Mouse (Mus musculus) intestine, embryonic 15.5 days (tissue): Measurements from ENCODE around the gene Fstl3. TPM values are rescaled to one million over a fixed set of nuclear protein-coding genes. Genes with fewer than 3 reads are reported as not detected.

Experiments used
- ATAC-seq: fragments of 200-750 bp; cut with Nextera tagmentation; 2 replicates; pipeline ENCODE4 v1.8.0; 2017; ENCODE audit warnings: moderate TSS enrichment, moderate library complexity
- H3K27ac ChIP-seq: fragments of 300-500 bp; sonication (generic); 2 replicates; pipeline ENCODE4 v1.5.1; 2015; ENCODE audit warnings: mild to moderate bottlenecking, inconsistent platforms
- H3K27me3 ChIP-seq: fragments of 300-500 bp; sonication (generic); replicated peaks from 2 replicates; pipeline ENCODE4 v1.6.1; 2015; ENCODE audit warnings: inconsistent platforms
- H3K36me3 ChIP-seq: fragments of 300-500 bp; sonication (generic); 2 replicates; pipeline ENCODE4 v1.6.1; 2015; ENCODE audit warnings: inconsistent platforms
- H3K4me1 ChIP-seq: fragments of 300-500 bp; sonication (generic); replicated peaks from 2 replicates; pipeline ENCODE4 v1.6.1; 2015; ENCODE audit warnings: inconsistent platforms
- H3K4me2 ChIP-seq: fragments of 300-500 bp; sonication (generic); replicated peaks from 2 replicates; pipeline ENCODE4 v1.6.1; 2015; ENCODE audit warnings: mild to moderate bottlenecking, inconsistent platforms
- H3K4me3 ChIP-seq: fragments of 300-500 bp; sonication (generic); replicated peaks from 2 replicates; pipeline ENCODE4 v1.5.1; 2015; ENCODE audit warnings: inconsistent platforms
- H3K9ac ChIP-seq: fragments of 300-500 bp; sonication (generic); 2 replicates; pipeline ENCODE4 v1.6.1; 2015; ENCODE audit warnings: inconsistent platforms
- H3K9me3 ChIP-seq: fragments of 300-500 bp; sonication (generic); 2 replicates; pipeline ENCODE4 v1.6.1; 2016; ENCODE audit warnings: inconsistent platforms
- WGBS: fragments of 180-500 bp; shearing (Covaris S2); methylation state at CpG from one replicate; pipeline ENCODE4 v1.1.7; 2015; 5-methylcytosine and 5-hydroxymethylcytosine counted together
- polyA plus RNA-seq: library from polyadenylated mRNA; unstranded; fragments of >200 nt; fragmentation: Nextera tagmentation; extraction: Ambion mirVana; gene quantifications from 2 replicates; pipeline ENCODE4 v1.2.1, GENCODE M21; 2015

The Fstl3 gene
- polyA plus RNA-seq, 1 experiment from 2014 or later = 14.0 TPM

DNA sequence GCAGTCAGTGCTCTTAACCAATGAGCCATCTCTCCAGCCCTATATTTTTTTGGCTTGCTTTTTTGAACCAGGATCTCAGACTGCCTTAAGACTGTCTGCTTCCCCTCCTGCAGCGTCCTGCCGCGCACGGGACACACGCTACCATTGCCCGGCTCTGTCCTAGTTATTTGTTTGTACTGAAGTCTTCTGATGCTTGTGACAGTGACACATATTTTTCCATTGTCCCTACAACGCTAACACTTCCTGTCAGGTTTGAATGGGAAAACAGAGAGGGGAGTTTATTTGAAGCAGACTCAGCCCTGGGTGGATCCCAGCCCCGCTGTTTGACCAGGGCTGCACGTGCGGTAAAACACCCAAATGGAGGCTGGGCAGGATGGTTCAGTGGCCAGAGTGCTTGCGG, 31.7 kb downstream of the Fstl3 start:
- H3K36me3 ChIP-seq = 0 out of 2 replicates have a peak, but pooled peaks cover 6% of the 10 kb centered on the region
- no peaks in the 10 kb centered on the region for H3K27me3 ChIP-seq
- H3K4me1 ChIP-seq = peaks cover 33% of the 10 kb centered on the region
- no peak overlapping the region for H3K4me3 ChIP-seq
- H3K27ac ChIP-seq = no peak overlapping the region
- no peaks in the 10 kb centered on the region for H3K9me3 ChIP-seq
- 90% methylated on average over 11 of the region's 11 CpGs for WGBS
- H3K4me2 ChIP-seq = no peak overlapping the region
- no peak overlapping the region for H3K9ac ChIP-seq
- no peak for ATAC-seq

DNA sequence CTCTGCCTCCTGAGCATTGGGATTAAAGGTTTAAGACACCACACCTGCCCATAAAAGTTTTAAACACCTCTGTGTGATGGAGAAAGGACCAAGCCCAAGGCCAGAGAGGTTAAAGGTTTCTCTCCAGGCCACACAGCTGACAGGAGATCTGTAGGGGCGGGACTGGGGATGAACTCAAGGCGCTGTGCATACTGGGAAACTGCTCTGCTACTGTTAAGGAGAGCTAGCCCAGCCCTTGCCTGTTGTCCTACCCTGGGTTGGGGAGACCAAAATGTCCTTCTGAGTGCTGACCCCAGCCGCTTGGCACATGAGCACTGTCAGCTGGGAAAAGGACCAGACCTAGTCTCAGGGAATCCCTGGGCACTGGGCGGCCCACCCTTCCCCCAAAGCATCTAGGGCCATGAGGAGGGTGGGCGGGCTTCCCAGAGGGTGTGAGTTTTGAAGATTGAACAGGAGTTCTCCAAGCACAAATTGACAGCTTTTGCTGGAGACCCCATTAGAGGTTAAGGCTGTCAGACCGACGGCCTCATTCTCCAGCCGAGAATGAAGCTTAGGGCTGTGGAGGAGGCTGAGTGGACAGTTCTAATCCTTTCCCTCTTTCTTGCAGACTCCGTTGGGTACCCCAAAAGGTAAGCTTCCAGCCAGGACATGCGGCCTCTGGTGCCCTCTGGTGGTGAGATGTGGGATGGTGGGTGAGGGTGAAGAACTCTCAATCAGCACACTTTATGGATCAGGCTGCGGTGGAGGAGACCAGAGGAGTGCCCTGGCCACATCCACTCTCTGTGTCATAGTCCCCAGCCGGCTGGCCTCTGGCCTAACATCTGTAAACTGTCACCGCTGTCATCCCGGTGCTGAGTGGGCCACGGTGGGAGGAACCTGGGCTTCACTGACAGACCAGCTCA, 34.9 kb downstream of the Fstl3 start:
- H3K36me3 ChIP-seq = 0 out of 2 replicates have a peak, but pooled peaks cover 17% of the 10 kb centered on the region
- H3K27me3 ChIP-seq = no peaks in the 10 kb centered on the region
- WGBS = 35% methylated on average over 15 of the region's 15 CpGs
- no peak overlapping the region for H3K4me2 ChIP-seq
- no peak overlapping the region for H3K4me3 ChIP-seq
- no peak overlapping the region for H3K9ac ChIP-seq
- H3K9me3 ChIP-seq = no peaks in the 10 kb centered on the region
- ATAC-seq = peak; percentile 25
- H3K4me1 ChIP-seq = peaks cover 18% of the 10 kb centered on the region; the same call in 1 of the 2 replicates
- no peak overlapping the region for H3K27ac ChIP-seq

DNA sequence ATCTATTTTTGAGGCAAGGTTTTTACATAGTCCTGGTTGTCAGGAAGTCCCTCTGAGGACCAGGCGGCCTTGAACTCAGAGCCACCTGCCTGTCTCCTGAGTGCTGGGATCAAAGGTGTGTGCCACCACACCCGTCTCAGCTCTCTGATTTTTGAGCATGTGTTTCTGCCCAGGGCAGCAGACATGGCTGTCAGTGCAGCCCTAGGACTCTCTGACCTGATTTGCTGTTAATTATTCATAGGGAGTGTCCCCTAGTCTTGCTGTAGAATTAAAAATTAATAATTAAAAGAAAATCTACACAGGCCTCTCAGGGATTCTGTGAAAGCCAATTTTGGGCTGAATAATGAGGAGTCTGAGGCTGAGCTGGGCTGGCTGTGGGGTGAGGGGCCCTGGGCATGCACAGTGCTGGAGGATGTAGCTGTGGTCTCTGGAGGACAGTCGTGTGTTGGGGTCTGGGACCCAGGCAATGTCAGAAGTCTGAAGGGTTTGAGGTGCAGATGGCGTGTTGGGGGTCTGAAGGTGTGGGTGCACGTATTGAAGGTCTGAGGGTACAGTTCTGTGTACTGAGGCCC, 37.3 kb downstream of the Fstl3 start:
- ATAC-seq = peak; percentile 57
- 77% methylated on average over 5 of the region's 5 CpGs for WGBS
- H3K9ac ChIP-seq = 0 out of 2 replicates have a peak overlapping the region, but pooled peaks have one; percentile 11

DNA sequence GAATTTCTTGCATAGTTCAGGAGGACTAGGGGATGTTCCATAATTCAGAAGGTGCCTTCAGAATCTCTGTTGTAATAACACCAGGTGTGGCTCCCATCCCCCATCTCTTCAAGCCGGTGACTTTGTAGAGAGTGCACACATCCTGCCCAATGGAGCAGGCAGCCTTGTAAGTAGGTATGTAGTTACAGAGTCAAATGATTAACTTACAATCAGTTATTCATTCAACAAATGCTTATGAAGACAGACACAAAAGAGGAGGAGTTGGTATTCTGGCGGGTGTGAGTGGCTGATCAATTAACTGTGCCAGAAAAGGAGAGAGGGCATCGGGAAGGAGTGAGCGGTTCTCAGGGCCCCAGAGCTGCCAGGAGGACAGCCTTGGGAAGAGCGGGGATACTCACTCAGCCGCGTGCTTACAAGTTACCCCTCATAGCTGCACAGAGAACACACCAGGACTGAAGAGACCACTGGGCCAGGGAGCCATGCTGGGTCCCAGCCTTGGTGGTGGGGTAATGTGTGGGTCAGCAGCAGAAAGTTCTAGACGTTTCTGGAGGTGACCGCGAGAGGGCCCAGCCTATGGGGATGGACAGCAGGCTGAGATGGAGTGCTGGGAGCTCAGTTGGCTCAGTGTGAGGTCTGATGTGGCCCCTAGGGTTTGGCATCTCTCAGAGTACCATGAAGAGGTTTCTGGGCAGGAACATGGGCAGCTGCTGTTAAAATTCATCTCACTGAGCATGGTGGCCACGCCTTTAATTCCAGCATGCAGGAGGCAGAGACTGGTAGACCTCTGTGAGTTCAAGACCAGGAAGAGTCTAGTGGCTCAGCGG, 38.8 kb downstream of the Fstl3 start:
- Histone ChIP-seq H3K4me1 (peaks cover 38% of the 10 kb centered on the region), H3K27me3 (no peaks in the 10 kb centered on the region), H3K4me3 (no peak overlapping the region), H3K9me3 (no peaks in the 10 kb centered on the region), H3K9ac (no peak overlapping the region; the same call in 1 of the 2 replicates), H3K27ac (no peak overlapping the region), H3K4me2 (no peak overlapping the region), H3K36me3 (0 out of 2 replicates have a peak, but pooled peaks cover 16% of the 10 kb centered on the region)
- ATAC-seq = no peak
- WGBS = 83% methylated on average over 12 of the region's 12 CpGs

More for the DNA sequence above, 37.3 kb downstream of the Fstl3 start:
- Histone ChIP-seq H3K4me3 (no peak overlapping the region), H3K27ac (0 out of 2 replicates have a peak overlapping the region, but pooled peaks have one; percentile 28), H3K27me3 (no peaks in the 10 kb centered on the region), H3K4me2 (0 out of 2 replicates have a peak overlapping the region, but pooled peaks have one; percentile 11), H3K36me3 (0 out of 2 replicates have a peak, but pooled peaks cover 18% of the 10 kb centered on the region), H3K4me1 (peaks cover 27% of the 10 kb centered on the region; the same call in 1 of the 2 replicates), H3K9me3 (no peaks in the 10 kb centered on the region)

DNA sequence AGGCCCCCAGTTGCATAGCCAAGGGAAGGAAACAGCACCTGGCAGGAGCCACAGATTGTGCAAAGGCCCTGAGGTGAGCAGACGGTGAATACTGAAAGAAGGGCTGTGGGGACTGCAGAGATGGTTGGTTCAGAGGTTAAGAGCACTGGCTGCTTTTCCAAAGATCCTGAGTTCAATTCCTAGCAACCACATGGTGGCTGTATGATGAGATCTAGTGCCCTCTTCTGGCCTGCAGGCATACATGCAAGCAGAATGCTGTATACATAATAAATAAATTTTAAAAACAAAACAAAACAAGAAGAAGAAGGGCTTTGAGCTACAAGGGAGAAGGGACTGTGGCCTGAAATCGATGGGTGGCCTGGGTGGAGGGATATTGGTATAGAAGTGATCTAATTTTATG, 40.0 kb downstream of the Fstl3 start:
- no peak for ATAC-seq
- Histone ChIP-seq H3K9me3 (no peaks in the 10 kb centered on the region), H3K4me2 (no peak overlapping the region), H3K4me1 (peaks cover 33% of the 10 kb centered on the region), H3K27me3 (no peaks in the 10 kb centered on the region), H3K9ac (no peak overlapping the region), H3K27ac (no peak overlapping the region), H3K36me3 (0 out of 2 replicates have a peak, but pooled peaks cover 16% of the 10 kb centered on the region), H3K4me3 (no peak overlapping the region)
- WGBS = 75% methylated on average over 2 of the region's 2 CpGs

DNA sequence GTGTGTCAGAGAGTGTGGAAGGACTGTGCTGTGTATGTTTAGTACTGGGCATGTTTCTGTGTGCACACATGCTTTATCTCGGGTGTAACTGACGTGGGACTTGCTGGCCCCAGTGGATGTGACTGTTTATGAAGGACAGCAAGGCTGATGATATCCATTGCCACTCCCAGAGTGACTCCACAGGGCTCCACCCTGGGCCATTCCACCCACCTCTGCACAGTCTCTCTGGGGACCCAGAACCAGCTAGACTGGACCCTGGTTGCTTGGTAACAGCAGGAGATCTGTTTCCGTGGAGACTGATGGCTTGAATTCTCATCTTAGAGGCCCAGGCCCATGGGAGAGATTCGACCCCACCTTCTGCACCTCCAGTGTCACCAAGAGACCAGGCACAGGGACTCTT, 41.2 kb downstream of the Fstl3 start:
- no peaks in the 10 kb centered on the region for H3K27me3 ChIP-seq
- H3K27ac ChIP-seq = no peak overlapping the region
- H3K4me3 ChIP-seq = no peak overlapping the region
- no peak overlapping the region for H3K9ac ChIP-seq
- H3K4me1 ChIP-seq = peaks cover 36% of the 10 kb centered on the region
- H3K4me2 ChIP-seq = no peak overlapping the region
- WGBS = 55% methylated on average over 4 of the region's 4 CpGs
- no peak for ATAC-seq
- H3K9me3 ChIP-seq = no peaks in the 10 kb centered on the region
- 0 out of 2 replicates have a peak, but pooled peaks cover 14% of the 10 kb centered on the region for H3K36me3 ChIP-seq

DNA sequence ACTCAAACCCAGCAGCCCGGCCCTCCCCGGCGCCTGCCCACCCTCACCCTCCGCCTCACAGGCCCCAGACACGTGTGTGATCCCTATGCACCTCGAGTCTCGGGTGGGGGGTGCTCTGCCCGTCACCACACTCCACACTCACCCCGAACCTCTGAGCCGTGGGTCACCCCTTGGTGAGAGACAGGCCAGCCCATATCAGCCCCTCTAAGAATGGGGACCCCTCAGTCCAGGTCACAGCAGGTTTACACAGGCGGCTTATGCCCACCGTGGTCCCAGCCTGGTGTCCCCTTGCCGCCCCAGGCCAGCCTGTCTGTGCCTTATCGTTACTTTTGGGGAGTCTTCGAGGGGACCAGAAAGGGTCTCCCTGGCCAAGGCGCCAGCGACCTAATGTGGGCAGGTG, 42.5 kb downstream of the Fstl3 start:
- H3K4me2 ChIP-seq = no peak overlapping the region
- 94% methylated on average over 17 of the region's 17 CpGs for WGBS
- H3K9me3 ChIP-seq = no peaks in the 10 kb centered on the region
- no peak overlapping the region for H3K9ac ChIP-seq
- H3K27me3 ChIP-seq = no peaks in the 10 kb centered on the region
- no peak overlapping the region for H3K4me3 ChIP-seq
- no peak for ATAC-seq
- no peak overlapping the region for H3K27ac ChIP-seq
- H3K4me1 ChIP-seq = peaks cover 33% of the 10 kb centered on the region
- 0 out of 2 replicates have a peak, but pooled peaks cover 14% of the 10 kb centered on the region for H3K36me3 ChIP-seq

DNA sequence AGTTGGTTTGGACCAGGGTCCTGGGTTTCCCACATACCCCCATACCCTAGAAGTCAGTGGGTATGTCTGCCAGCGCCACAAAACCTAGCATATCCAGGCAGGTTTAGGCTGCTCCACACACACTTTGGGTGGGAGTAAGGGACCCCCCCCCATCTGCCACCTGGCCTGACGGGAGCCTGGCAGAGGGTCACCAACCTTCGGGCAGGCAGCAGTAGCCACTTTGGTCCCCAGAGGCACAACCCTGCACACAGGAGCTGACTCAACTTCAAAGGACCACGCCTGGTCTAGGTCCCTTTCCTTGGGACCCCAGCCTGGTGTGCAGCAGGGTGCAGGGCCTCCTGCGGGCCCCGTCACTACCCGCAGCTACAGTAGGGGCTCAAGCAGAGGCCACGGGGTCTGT, 43.2 kb downstream of the Fstl3 start:
- no peaks in the 10 kb centered on the region for H3K27me3 ChIP-seq
- H3K9ac ChIP-seq = no peak overlapping the region

DNA sequence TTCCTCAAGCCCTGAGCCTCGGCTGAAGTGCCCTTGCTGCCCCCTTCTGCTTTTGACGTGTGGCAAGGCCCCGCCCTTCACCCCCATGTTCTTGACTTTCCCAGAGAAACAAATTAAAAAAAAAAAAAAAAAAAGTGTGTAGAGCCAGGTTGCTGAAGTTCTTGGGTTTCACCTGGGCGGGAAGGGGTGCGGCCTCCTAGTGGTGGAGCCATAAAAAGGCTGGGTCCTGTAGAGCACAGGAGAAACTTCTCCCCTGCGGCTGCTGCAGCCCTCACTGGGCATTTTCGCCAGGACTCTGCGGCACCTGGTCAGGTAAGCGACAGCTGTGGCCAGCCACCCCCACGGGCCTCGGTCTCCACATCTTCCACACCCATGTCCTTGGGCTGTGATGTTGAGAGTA, 43.7 kb downstream of the Fstl3 start, which contains the start of gene Misp:
TSS of gene Misp (plus strand) at position 208 of the 400 bp plus-strand sequence.
- Histone ChIP-seq H3K27ac (peak within 1 kb of the TSS; percentile 78), H3K9me3 (no peaks in the 10 kb centered on the region), H3K9ac (peak within 1 kb of the TSS; percentile 57), H3K27me3 (no peaks in the 10 kb centered on the region), H3K4me3 (peak within 1 kb of the TSS; percentile 34), H3K36me3 (0 out of 2 replicates have a peak, but pooled peaks cover 11% of the 10 kb centered on the region), H3K4me1 (peaks cover 29% of the 10 kb centered on the region), H3K4me2 (peak within 1 kb of the TSS; percentile 56)
- ATAC-seq = peak; percentile 5; the same call in 1 of the 2 replicates
- WGBS = 42% methylated on average over 11 of the region's 11 CpGs

More for the DNA sequence above, 43.2 kb downstream of the Fstl3 start:
- no peak for ATAC-seq
- Histone ChIP-seq H3K36me3 (0 out of 2 replicates have a peak, but pooled peaks cover 14% of the 10 kb centered on the region), H3K4me3 (no peak overlapping the region), H3K4me1 (peaks cover 31% of the 10 kb centered on the region), H3K9me3 (no peaks in the 10 kb centered on the region), H3K27ac (peak overlapping the region; percentile 78), H3K4me2 (peak overlapping the region; percentile 56)
- WGBS = 70% methylated on average over 8 of the region's 8 CpGs

DNA sequence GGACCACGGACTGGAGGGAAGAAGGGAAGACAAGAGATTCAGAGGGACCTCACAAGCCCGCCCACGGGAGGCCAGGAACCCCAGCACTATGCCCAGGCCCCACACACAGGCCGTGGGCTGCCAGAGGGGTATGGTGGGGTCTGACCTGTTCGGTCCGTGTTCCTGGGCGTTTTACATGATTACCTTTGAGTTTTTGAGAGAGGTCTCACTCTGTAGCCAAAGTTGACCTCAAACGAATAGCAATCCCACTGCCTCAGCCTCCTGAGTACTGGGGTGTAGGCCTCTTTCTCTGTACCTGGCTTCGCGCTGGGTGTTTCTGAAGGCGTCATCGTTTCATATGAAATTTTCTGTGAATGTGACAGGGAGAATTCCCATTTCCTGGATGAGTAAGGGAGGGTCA, 44.7 kb downstream of the Fstl3 start:
- Histone ChIP-seq H3K4me1 (peaks cover 38% of the 10 kb centered on the region), H3K4me3 (peak overlapping the region; percentile 34), H3K36me3 (peaks cover 8% of the 10 kb centered on the region; the same call in 1 of the 2 replicates), H3K4me2 (peak overlapping the region; percentile 56), H3K9ac (peak overlapping the region; percentile 57), H3K9me3 (no peaks in the 10 kb centered on the region), H3K27me3 (no peaks in the 10 kb centered on the region), H3K27ac (peak overlapping the region; percentile 77)
- WGBS = 80% methylated on average over 12 of the region's 12 CpGs
- ATAC-seq = no peak

DNA sequence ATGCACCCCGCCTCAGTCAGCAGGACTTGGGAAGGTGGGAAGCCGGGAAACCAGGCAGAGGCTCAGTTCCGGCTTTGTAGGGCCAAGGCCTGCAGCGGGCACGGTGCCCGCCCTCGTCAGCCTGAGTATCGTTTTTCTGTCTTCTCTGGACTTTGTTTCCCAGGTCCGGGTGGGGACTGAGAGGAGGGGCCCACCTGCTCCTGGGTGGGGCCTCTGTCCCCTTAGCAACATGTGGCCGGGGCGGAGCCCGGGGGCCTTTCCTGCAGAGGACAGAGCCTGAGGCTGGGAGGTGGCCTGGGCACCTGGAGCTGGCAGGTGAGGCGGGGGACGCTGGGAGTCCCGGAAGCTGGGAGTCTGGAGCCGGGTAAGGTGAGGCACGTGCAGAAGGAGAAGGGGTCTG, 45.3 kb downstream of the Fstl3 start:
- peak overlapping the region; percentile 34 for H3K4me3 ChIP-seq
- ATAC-seq = peak; percentile 83
- H3K9me3 ChIP-seq = no peaks in the 10 kb centered on the region
- peak overlapping the region; percentile 39 for H3K9ac ChIP-seq
- H3K36me3 ChIP-seq = peaks cover 11% of the 10 kb centered on the region; the same call in 1 of the 2 replicates
- peaks cover 39% of the 10 kb centered on the region for H3K4me1 ChIP-seq
- peak overlapping the region; percentile 56 for H3K4me2 ChIP-seq
- H3K27ac ChIP-seq = peak overlapping the region; percentile 91
- WGBS = 22% methylated on average over 17 of the region's 17 CpGs
- no peaks in the 10 kb centered on the region for H3K27me3 ChIP-seq
